Mouse (Mus musculus) left cerebral cortex, postnatal 10 days (tissue): ENCODE data around the gene E2f6. TPM values are rescaled to one million over a fixed set of nuclear protein-coding genes. Genes with fewer than 3 reads are reported as not detected.

Experiments used
- DNase-seq, 2 experiments: peaks; one replicate each; pipeline ENCODE4 v3.0.0; 2021 to 2022; ENCODE audit warnings: low spot score in 2 of 2, mixed read lengths in 1 of 2; ENCODE audit errors: extremely low spot score in 1 of 2
- intact Hi-C: fragments of 180-260 bp; cut with DNase I; formaldehyde crosslinking; loops from one replicate; pipeline ENCODE4 v1.15.1; 2025
- total RNA-seq, 2 experiments: library from RNA; stranded (reverse); gene quantifications; 2 replicates each; pipeline ENCODE4 v1.2.3; 2021

Gene E2f6
- total RNA-seq, 2 experiments from 2014 or later: 22.0 to 22.8 TPM

GRCm38 (mm10) chr12:16837766-16838165 is 27.0 kb downstream of the E2f6 start:
- intact Hi-C loops: no loop called here
- DNase-seq: no peak

- no peak for DNase-seq
- intact Hi-C loops: no loop called here
Measured at GRCm38 (mm10) chr12:16840842-16841782, 30.3 kb downstream of the E2f6 start.

DNA sequence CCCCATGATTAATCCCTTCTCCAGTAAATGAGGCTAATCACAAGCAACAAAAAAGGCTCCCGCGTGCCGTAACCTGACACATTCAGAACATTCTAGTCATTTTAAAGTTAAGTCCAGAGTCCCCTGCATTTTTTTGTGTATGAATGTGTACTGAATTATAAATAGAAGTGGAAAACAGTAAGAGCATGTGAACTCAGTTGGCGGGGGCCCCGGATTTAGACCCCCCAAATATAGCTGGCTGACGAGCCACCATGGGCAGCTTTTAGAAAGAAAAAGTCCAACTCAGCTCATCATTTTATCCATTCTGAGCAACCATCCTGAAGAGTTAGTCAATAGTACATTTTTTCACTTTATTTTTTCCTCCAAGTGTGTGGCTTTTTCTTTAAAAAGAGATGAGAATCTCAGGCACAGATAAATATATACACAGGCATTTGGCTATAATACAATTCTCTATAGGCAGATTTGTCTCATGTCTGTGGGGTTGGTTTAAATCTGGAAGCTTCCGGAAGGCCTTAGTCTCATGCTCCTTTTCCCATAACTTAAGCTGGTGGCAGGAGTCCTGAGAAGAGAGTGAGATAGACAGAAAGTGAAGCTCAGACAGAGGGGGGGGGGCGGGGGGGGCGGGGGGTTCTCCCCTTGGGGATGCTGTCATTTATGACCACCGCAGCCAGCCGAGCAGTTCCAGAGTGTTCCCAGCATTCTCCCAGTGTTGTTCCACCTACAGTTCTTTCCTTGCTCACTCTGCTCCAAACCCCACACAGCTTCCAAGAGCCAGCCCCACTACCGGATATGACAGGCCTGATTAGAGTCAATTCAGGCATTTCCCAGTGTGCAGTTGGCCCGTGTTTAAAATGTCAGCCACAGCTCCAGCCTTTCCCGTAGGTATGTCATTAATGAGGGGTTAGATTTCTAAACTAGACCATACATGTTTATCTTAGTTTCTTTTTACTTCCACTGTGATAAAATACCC is 34.1 kb downstream of the E2f6 start:
- intact Hi-C loops: loop anchor here (5.0 kb wide), 1 partner anchor 52 kb away; no protein-coding TSS in a partner anchor
- no peak for DNase-seq

- DNase-seq: no peak
- intact Hi-C loops: loop anchor here (5.0 kb wide), 1 partner anchor 50 kb away; no protein-coding TSS in a partner anchor
Measured at GRCm38 (mm10) chr12:16847204-16847792, 36.5 kb downstream of the E2f6 start.

- no peak for DNase-seq
- intact Hi-C loops: loop anchor here (5.0 kb wide), 1 partner anchor 49 kb away; no protein-coding TSS in a partner anchor
Measured at GRCm38 (mm10) chr12:16848501-16848900, 37.7 kb downstream of the E2f6 start.

DNA sequence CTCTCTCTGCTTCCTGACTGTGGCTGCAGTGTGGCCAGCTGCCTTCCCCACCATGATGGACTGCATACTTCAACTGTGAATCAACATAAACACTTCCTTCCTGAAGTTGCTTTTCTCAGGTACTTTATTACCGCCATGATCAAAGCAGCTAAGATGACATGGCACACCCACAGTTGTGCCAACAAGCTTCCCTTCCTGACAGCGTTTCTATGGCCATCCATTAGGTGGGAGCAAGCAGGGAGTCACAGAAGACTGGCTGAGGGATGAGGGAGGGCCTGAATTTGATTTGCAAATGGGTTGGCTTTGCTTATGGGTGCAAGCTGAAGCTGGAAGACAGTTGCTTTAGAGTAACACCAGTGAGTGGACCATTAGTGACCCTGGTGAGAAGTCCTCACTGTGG is 39.1 kb downstream of the E2f6 start:
- no peak for DNase-seq
- intact Hi-C loops: loop anchor here (5.0 kb wide), 1 partner anchor 47 kb away; no protein-coding TSS in a partner anchor

- intact Hi-C loops: no loop called here
- DNase-seq: peak in 1 of 2 experiments; percentile 56
Measured at GRCm38 (mm10) chr12:16850431-16851375, 39.9 kb downstream of the E2f6 start.

GRCm38 (mm10) chr12:16853431-16854165 is 42.8 kb downstream of the E2f6 start:
- intact Hi-C loops: no loop called here
- peak in 1 of 2 experiments; percentile 77 for DNase-seq

DNA sequence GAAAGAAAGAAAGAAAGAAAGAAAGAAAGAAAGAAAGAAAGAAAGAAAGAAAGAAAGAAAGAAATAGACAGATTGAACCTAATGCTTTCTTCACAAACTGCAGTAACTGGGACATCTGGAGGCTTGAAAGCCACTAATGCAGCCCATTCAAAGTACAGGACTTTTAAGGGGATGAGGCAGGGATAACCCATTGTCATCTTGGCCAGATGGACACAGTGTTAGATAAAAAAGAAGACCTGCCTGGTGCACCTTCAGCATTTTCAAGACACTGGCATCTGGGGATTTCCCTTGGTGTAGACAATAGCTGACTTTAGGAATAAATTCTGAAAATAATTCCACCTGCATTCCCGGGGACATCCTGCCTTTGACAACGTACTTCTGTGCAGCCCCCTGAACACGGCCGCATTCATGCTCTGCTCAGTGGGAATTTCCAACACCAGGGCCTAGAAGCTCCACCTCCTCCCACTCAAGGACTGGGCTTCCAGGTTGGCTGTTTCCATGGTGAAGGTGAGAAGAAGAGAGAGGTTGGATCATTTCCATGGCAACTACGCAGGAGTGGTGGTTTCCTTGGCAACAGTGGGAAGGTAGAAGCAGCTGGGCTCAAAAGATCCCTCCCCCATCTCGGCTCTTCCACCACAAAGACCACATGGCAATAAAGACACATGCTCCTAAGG is 45.0 kb downstream of the E2f6 start:
- peak in 1 of 2 experiments; percentile 73 for DNase-seq
- intact Hi-C loops: no loop called here

DNA sequence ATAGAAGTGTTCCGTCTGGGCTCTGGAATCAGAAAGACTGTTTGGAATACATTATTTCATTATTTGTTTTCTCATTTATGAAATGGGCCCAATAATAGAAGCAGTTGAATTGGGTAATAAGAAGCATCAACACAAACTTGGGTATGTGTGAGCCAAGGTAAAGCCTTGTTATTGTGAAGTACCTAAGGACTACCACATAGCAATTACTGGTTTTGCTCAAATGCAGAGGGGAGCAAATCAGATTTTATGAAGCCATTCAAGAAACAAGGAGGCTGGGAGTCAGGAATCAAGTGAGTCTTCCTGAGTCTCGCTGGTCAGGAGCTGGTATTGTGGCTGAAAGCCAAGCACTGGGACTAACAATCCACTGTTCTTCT is 45.5 kb downstream of the E2f6 start:
- DNase-seq: no peak
- intact Hi-C loops: no loop called here

DNA sequence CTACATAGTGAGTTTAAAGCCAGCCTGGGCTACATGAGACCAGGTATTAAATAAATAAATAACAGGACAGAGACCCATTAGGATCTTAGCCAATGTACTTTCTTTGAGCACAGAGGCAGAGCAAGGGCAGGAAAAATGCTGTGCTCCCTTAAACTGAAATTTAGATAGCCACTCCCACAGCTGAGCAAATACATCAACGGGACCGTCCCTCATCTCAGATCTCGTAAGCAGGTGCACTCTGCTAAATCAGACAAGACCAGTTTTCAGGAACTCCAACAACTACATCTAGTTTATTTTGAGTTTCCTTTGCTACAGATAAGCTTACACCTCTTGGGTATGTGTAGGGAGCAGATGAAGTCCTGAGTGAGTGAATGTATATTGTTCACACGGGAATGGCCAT is 47.3 kb downstream of the E2f6 start:
- intact Hi-C loops: no loop called here
- DNase-seq: no peak

GRCm38 (mm10) chr12:16859781-16860180 is 49.0 kb downstream of the E2f6 start:
- DNase-seq: no peak
- intact Hi-C loops: no loop called here

DNA sequence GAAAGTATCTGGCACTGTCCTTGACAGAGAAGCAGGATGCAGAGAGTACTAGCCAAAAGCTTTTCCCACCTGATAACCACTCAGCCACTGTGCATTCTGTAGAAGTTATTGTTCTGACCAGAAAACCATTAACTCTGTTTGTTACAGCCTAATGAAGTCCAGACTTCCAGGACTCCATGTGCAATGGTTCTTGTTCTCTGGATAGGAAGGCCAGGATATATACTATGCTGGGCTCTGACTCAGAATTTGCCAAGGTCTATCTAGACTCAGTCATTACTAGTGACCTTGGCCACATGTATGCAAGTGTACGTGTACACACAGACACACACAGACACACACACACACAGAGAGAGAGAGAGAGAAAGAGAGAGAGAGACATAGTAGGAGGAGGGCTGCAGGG is 49.8 kb downstream of the E2f6 start:
- DNase-seq: no peak
- intact Hi-C loops: no loop called here

GRCm38 (mm10) chr12:16860961-16861360 is 50.2 kb downstream of the E2f6 start:
- DNase-seq: no peak
- intact Hi-C loops: no loop called here

DNA sequence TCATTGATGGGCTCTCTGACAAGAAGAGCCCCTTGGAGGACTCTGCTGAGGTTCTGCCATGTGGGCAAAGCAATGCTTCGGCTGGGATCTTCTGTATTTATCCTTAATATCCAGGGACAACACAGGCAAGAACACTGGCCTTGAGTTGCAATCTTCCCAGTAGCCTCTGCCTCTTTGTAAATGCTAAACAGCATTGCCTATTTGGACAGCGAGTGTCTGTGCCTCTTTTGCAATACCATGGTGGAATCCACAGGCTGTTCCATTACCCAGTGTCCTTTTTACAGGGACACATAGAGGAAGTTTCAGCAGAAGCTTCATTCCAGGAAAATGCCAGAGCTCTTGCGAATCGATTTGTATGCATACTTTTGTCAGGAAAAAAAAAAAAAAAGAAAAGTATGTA is 53.7 kb downstream of the E2f6 start:
- DNase-seq: no peak
- intact Hi-C loops: no loop called here

GRCm38 (mm10) chr12:16865871-16866270 is 55.1 kb downstream of the E2f6 start:
- intact Hi-C loops: no loop called here
- peak in 1 of 2 experiments; percentile 39 for DNase-seq

DNA sequence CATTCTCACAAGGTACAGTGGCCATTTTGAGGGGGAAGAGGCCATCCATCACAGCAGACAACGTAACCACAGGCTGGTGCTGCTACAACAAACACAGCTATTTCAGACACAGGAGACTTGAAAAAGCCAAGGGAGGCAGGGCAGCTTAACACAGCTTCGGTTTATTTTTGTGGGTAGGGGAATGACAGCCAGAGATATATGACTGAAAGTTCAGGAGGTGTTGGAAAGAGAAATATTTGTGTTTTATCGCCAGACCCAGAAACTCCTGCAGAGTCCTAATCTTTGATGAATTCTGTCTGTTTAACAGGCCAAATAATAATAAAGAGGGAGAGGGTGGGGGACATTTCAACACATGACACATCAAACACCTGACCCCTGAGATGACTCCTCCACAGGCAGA is 55.7 kb downstream of the E2f6 start:
- DNase-seq: no peak
- intact Hi-C loops: no loop called here
